Comparison of ENCODE assay signal across 29 mouse cellular contexts in genomic region chr7:30952441-30953265, GRCm38 (mm10). TPM values are rescaled to one million over a fixed set of nuclear protein-coding genes. Genes with fewer than 3 reads are reported as not detected.
DNase-seq lines count a peak whose midpoint lies in the region; ATAC-seq and TF ChIP-seq lines count a peak whose summit lies in the region.
"Had no signal": no experiment of that assay in that cellular context is flagged by ENCODE, and none has a peak within 500 bp of the region (broad histone marks: within the 10 kb centered on the region; RNA-seq: fewer than 3 reads in every experiment).

No protein-coding gene starts in this region.

- no peaks in the 10 kb centered on the region for H3K36me3 ChIP-seq in heart, adult 2 months (ENCODE audit: control insufficient read depth, insufficient read depth, low read length)
- H3K36me3 ChIP-seq in liver, postnatal 0 days (replicated peaks; ENCODE audit: insufficient read depth, low read length) = peaks cover 48% of the 10 kb centered on the region
- peaks cover 50% of the 10 kb centered on the region for H3K36me3 ChIP-seq in kidney, embryonic 16.5 days (ENCODE audit: insufficient read depth, low read length)

- no peak for TF ChIP-seq POLR2A in heart, adult 2 months (IDR thresholded peaks at IDR 0.05; ENCODE audit: insufficient read depth, low read depth, low read length)

- ATAC-seq in liver, postnatal 0 days = no peak
- no peak for ATAC-seq in kidney, embryonic 16.5 days (ENCODE audit: low FRiP score, low TSS enrichment)
- ATAC-seq: CD4-positive, CD25-positive, alpha-beta regulatory T cell, adult 4 months; forebrain, embryonic 13.5 days; forebrain, embryonic 16.5 days had no signal

- 89% methylated on average over 16 of the region's 16 CpGs for WGBS in heart, adult 2 months
- 89% methylated on average over 16 of the region's 16 CpGs for WGBS in liver, postnatal 0 days (ENCODE audit: insufficient replicate concordance)
- 94% methylated on average over 16 of the region's 16 CpGs for WGBS in kidney, embryonic 16.5 days

- intact Hi-C loops in heart, adult 2 months (cut with DNase I) = loop anchor here (10.0 kb wide), 1 partner anchor 358 kb away; the partner anchor contains the start of gene Zbtb32

- no peaks in the 10 kb centered on the region for H3K27me3 ChIP-seq in heart, adult 2 months (ENCODE audit: control insufficient read depth, insufficient read depth, low read length)
- no peaks in the 10 kb centered on the region for H3K27me3 ChIP-seq in liver, postnatal 0 days (ENCODE audit: insufficient read depth, low read length)
- H3K27me3 ChIP-seq in kidney, embryonic 16.5 days (ENCODE audit: insufficient read depth, low read length) = no peaks in the 10 kb centered on the region
- H3K27me3 ChIP-seq: forebrain, embryonic 13.5 days; heart, embryonic 12.5 days; heart, embryonic 15.5 days; hindbrain, embryonic 15.5 days had no signal

- H3K4me2 ChIP-seq in liver, postnatal 0 days (ENCODE audit: low read depth, low read length) = no peak overlapping the region
- H3K4me2 ChIP-seq in kidney, embryonic 16.5 days (replicated peaks; ENCODE audit: low read depth, low read length) = no peak overlapping the region
- H3K4me2 ChIP-seq: forebrain, embryonic 13.5 days; heart, embryonic 12.5 days; heart, embryonic 15.5 days; hindbrain, embryonic 15.5 days had no signal

- no peaks in the 10 kb centered on the region for H3K79me2 ChIP-seq in heart, adult 2 months (replicated peaks; ENCODE audit: control insufficient read depth, insufficient read depth, low read length)

- no peak overlapping the region for H3K9ac ChIP-seq in heart, adult 2 months (ENCODE audit: low read depth, low read length)
- peak overlapping the region; percentile 5; the same call in 1 of the 2 replicates for H3K9ac ChIP-seq in liver, postnatal 0 days (replicated peaks)
- no peak overlapping the region for H3K9ac ChIP-seq in kidney, embryonic 16.5 days (replicated peaks; ENCODE audit: low read length)
- H3K9ac ChIP-seq: forebrain, embryonic 13.5 days; heart, embryonic 12.5 days; heart, embryonic 15.5 days; hindbrain, embryonic 15.5 days had no signal

- no peak for TF ChIP-seq CTCF in heart, adult 2 months (IDR thresholded peaks at IDR 0.05)
- TF ChIP-seq CTCF in liver, postnatal 0 days (IDR thresholded peaks at IDR 0.05; ENCODE audit: low read depth) = no peak

- H3K27ac ChIP-seq in heart, adult 2 months = no peak overlapping the region
- H3K27ac ChIP-seq in liver, postnatal 0 days (ENCODE audit: low read depth) = no peak overlapping the region; the same call in 1 of the 2 replicates
- no peak overlapping the region for H3K27ac ChIP-seq in kidney, embryonic 16.5 days (ENCODE audit: low read length)
- H3K27ac ChIP-seq: forebrain, embryonic 10.5 days; forebrain, embryonic 13.5 days; heart, embryonic 15.5 days; hindbrain, embryonic 10.5 days; hindbrain, embryonic 15.5 days had no signal

- DNase-seq in heart, adult 11 months = peak; percentile 87
- no peak for DNase-seq in heart, adult 2 months
- peak; percentile 11 for DNase-seq in liver, postnatal 0 days
- no peak for DNase-seq in liver
- DNase-seq in retina, embryonic 14.5 days (ENCODE audit: low spot score) = peak; percentile 0
- no peak for DNase-seq in retina, postnatal 1 day
- DNase-seq: adrenal gland, adult 2 months; cerebellum, adult 18-20 months; cerebellum, adult 9-10 months; cerebellum, postnatal 14 days; gastrocnemius, postnatal 10 days; gastrocnemius, postnatal 36 days; heart, postnatal 10 days had no signal

- no peaks in the 10 kb centered on the region for H3K9me3 ChIP-seq in liver, postnatal 0 days (ENCODE audit: low read length)
- H3K9me3 ChIP-seq in kidney, embryonic 16.5 days (ENCODE audit: low read length) = no peaks in the 10 kb centered on the region
- H3K9me3 ChIP-seq: forebrain, embryonic 10.5 days; forebrain, embryonic 13.5 days; heart, embryonic 12.5 days; heart, embryonic 15.5 days; hindbrain, embryonic 10.5 days; hindbrain, embryonic 15.5 days had no signal

- H3K4me3 ChIP-seq in heart, adult 2 months = no peak overlapping the region
- no peak overlapping the region for H3K4me3 ChIP-seq in liver, postnatal 0 days (ENCODE audit: low read depth, low read length)
- no peak overlapping the region for H3K4me3 ChIP-seq in kidney, embryonic 16.5 days (ENCODE audit: low read length)
- H3K4me3 ChIP-seq: forebrain, embryonic 10.5 days; forebrain, embryonic 13.5 days; heart, embryonic 12.5 days; heart, embryonic 15.5 days; hindbrain, embryonic 10.5 days; hindbrain, embryonic 15.5 days had no signal

- no peaks in the 10 kb centered on the region for H3K4me1 ChIP-seq in heart, adult 2 months (ENCODE audit: control insufficient read depth, insufficient read depth, low read length)
- peaks cover 26% of the 10 kb centered on the region for H3K4me1 ChIP-seq in liver, postnatal 0 days (ENCODE audit: insufficient read depth)
- H3K4me1 ChIP-seq in kidney, embryonic 16.5 days (ENCODE audit: insufficient read depth, low read length) = peaks cover 10% of the 10 kb centered on the region

- no peak for TF ChIP-seq EP300 in heart, adult 2 months (IDR thresholded peaks at IDR 0.05; ENCODE audit: insufficient read depth, low read depth, low read length)
- no peak for TF ChIP-seq EP300 in liver, postnatal 0 days (IDR thresholded peaks at IDR 0.05; ENCODE audit: low read depth)

RNA-seq across cellular contexts. Expression of gene Usf2, which starts 4.0 kb away (rescaled TPM):
- total RNA-seq in heart, adult 2 months (2021) = 100 to 1,000 TPM; 103 to 110 TPM
- polyA plus RNA-seq in heart, adult 2 months (2012; rRNA removed) = 124 and 135 TPM in 2 replicates
- polyA plus RNA-seq in liver, postnatal 0 days (2015; fragmentation: Nextera tagmentation; extraction: Ambion mirVana) = 11.6 and 12.0 TPM in 2 replicates
- polyA plus RNA-seq in kidney, embryonic 16.5 days (2015; fragmentation: Nextera tagmentation; extraction: Ambion mirVana) = 19.8 and 25.3 TPM in 2 replicates

RNA-seq across cellular contexts. Expression of gene Hamp, which starts 8.8 kb away (rescaled TPM):
- total RNA-seq in heart, adult 2 months (2021) = 10 to 100 TPM; 11.8 to 14.2 TPM
- polyA plus RNA-seq in heart, adult 2 months (2012; rRNA removed) = 114 and 141 TPM in 2 replicates
- 142 and 248 TPM in 2 replicates for polyA plus RNA-seq in liver, postnatal 0 days (2015; fragmentation: Nextera tagmentation; extraction: Ambion mirVana)
- not detected in 2 replicates for polyA plus RNA-seq in kidney, embryonic 16.5 days (2015; fragmentation: Nextera tagmentation; extraction: Ambion mirVana)
- total RNA-seq: gastrocnemius, postnatal 10 days; gastrocnemius, postnatal 36 days; granulocyte monocyte progenitor cell, adult 5-6 weeks; MEL had no signal
- polyA plus RNA-seq: C2C12; CD4-positive, CD25-positive, alpha-beta regulatory T cell, adult 4 months; embryonic facial prominence, embryonic 11.5 days; embryonic facial prominence, embryonic 14.5 days; forebrain, embryonic 10.5 days; forebrain, embryonic 13.5 days; forebrain, embryonic 16.5 days; heart, embryonic 12.5 days; heart, embryonic 15.5 days; hindbrain, embryonic 10.5 days; hindbrain, embryonic 15.5 days; intestine, embryonic 14.5 days had no signal

RNA-seq across cellular contexts. Expression of gene Lsr, which starts 20.6 kb away (rescaled TPM):
- total RNA-seq in heart, adult 2 months (2021) = 1 to 10 TPM; 3.7 to 4.3 TPM
- polyA plus RNA-seq in heart, adult 2 months (2012; rRNA removed) = 5.6 and 7.6 TPM in 2 replicates
- polyA plus RNA-seq in liver, postnatal 0 days (2015; fragmentation: Nextera tagmentation; extraction: Ambion mirVana) = 28.2 and 33.7 TPM in 2 replicates
- 72.5 and 73.5 TPM in 2 replicates for polyA plus RNA-seq in kidney, embryonic 16.5 days (2015; fragmentation: Nextera tagmentation; extraction: Ambion mirVana)
- total RNA-seq: MEL had no signal

RNA-seq across cellular contexts. Expression of gene Fam187b, which starts 20.9 kb away (rescaled TPM):
- total RNA-seq in heart, adult 2 months (2021) = not detected
- polyA plus RNA-seq in heart, adult 2 months (2012; rRNA removed) = 0.29 and 0.53 TPM in 2 replicates
- 4.0 and 5.0 TPM in 2 replicates for polyA plus RNA-seq in liver, postnatal 0 days (2015; fragmentation: Nextera tagmentation; extraction: Ambion mirVana)
- 8.0 and 9.0 TPM in 2 replicates for polyA plus RNA-seq in kidney, embryonic 16.5 days (2015; fragmentation: Nextera tagmentation; extraction: Ambion mirVana)
- total RNA-seq: gastrocnemius, adult 18-20 months; gastrocnemius, postnatal 36 days; granulocyte monocyte progenitor cell, adult 5-6 weeks; MEL had no signal
- polyA plus RNA-seq: C2C12 had no signal

RNA-seq across cellular contexts. Expression of gene Hamp2, which starts 28.2 kb away (rescaled TPM):
- total RNA-seq in heart, adult 2 months (2021) = 1 to 10 TPM; 2.8 to 4.5 TPM
- polyA plus RNA-seq in heart, adult 2 months (2012; rRNA removed) = 2.1 and 4.7 TPM in 2 replicates
- polyA plus RNA-seq in liver, postnatal 0 days (2015; fragmentation: Nextera tagmentation; extraction: Ambion mirVana) = 0.49 TPM in 1 of 2 replicates, not detected in the other
- not detected in 2 replicates for polyA plus RNA-seq in kidney, embryonic 16.5 days (2015; fragmentation: Nextera tagmentation; extraction: Ambion mirVana)
- total RNA-seq: gastrocnemius, adult 18-20 months; gastrocnemius, postnatal 10 days; gastrocnemius, postnatal 36 days; granulocyte monocyte progenitor cell, adult 5-6 weeks; MEL had no signal
- polyA plus RNA-seq: C2C12; CD4-positive, CD25-positive, alpha-beta regulatory T cell, adult 4 months; embryonic facial prominence, embryonic 11.5 days; embryonic facial prominence, embryonic 14.5 days; forebrain, embryonic 10.5 days; forebrain, embryonic 13.5 days; forebrain, embryonic 16.5 days; heart, embryonic 12.5 days; heart, embryonic 15.5 days; hindbrain, embryonic 10.5 days; hindbrain, embryonic 15.5 days; intestine, embryonic 14.5 days had no signal

Comparison
In these comparisons a context has a peak if more than half of its experiments do, and no peak if none do; other contexts are left out.
1. DNase-seq: peak in heart, adult 11 months (single experiment), liver, postnatal 0 days (single experiment) and retina, embryonic 14.5 days (single experiment); none in heart, adult 2 months (0 of 2), liver (single experiment) and retina, postnatal 1 day (single experiment).
2. RNA of gene Hamp, which starts 8.8 kb away (polyA plus RNA-seq): 142 to 248 TPM in liver, postnatal 0 days and 114 to 141 TPM in heart, adult 2 months; not detected in kidney, embryonic 16.5 days; every median in the first group is over 100 times any median in the second.